Mouse (Mus musculus) midbrain, postnatal 0 days (tissue): ENCODE measurements around the gene Cd59b. TPM values are rescaled to one million over a fixed set of nuclear protein-coding genes. Genes with fewer than 3 reads are reported as not detected.
A peak's percentile ranks its signal among the peaks of the same experiment; 100 is the strongest.

ENCODE experiments used
- ATAC-seq: fragments of 200-750 bp; cut with Nextera tagmentation; 2 replicates; pipeline ENCODE4 v1.8.0; 2017; ENCODE audit warnings: moderate number of reproducible peaks, mild to moderate bottlenecking, moderate TSS enrichment, moderate library complexity; ENCODE audit not compliant: low FRiP score
- DNase-seq: peaks from one replicate; pipeline ENCODE4 v3.0.0-alpha.2; 2015; ENCODE audit warnings: low spot score
- H3K27ac ChIP-seq: fragments of 300-500 bp; sonication (generic); 2 replicates; pipeline ENCODE4 v1.5.1; 2014; ENCODE audit warnings: low read depth, mild to moderate bottlenecking, low read length, mixed read lengths
- H3K27me3 ChIP-seq: fragments of 300-500 bp; sonication (generic); 2 replicates; pipeline ENCODE4 v1.6.1; 2014; ENCODE audit warnings: low read length, control low read depth, mixed read lengths; ENCODE audit not compliant: insufficient read depth
- H3K36me3 ChIP-seq: fragments of 300-500 bp; sonication (generic); 2 replicates; pipeline ENCODE4 v1.6.1; 2014; ENCODE audit warnings: low read length, control low read depth, mixed read lengths; ENCODE audit not compliant: insufficient read depth
- H3K4me1 ChIP-seq: fragments of 300-500 bp; sonication (generic); 2 replicates; pipeline ENCODE4 v1.6.1; 2014; ENCODE audit warnings: mild to moderate bottlenecking, control low read depth, antibody characterized with exemption, low read length, mixed read lengths; ENCODE audit not compliant: insufficient read depth
- H3K4me2 ChIP-seq: fragments of 300-500 bp; sonication (generic); 2 replicates; pipeline ENCODE4 v1.6.1; 2014; ENCODE audit warnings: low read depth, mild to moderate bottlenecking, low read length, mixed read lengths; ENCODE audit not compliant: poor library complexity, severe bottlenecking
- H3K4me3 ChIP-seq: fragments of 300-500 bp; sonication (generic); 2 replicates; pipeline ENCODE4 v1.5.1; 2014; ENCODE audit warnings: low read depth, mild to moderate bottlenecking, low read length, moderate library complexity
- H3K9ac ChIP-seq: fragments of 300-500 bp; sonication (generic); replicated peaks from 2 replicates; pipeline ENCODE4 v1.6.1; 2014; ENCODE audit warnings: mild to moderate bottlenecking, low read length, moderate library complexity, mixed read lengths; ENCODE audit not compliant: poor library complexity, severe bottlenecking
- H3K9me3 ChIP-seq: fragments of 300-500 bp; sonication (generic); 2 replicates; pipeline ENCODE4 v1.6.1; 2016; ENCODE audit warnings: low read length, control low read depth
- CTCF ChIP-seq: IDR thresholded peaks from 2 replicates; pipeline ENCODE4 v1.5.1; 2016; ENCODE audit warnings: antibody characterized with exemption, mild to moderate bottlenecking
- WGBS: fragments of 180-500 bp; shearing (Covaris S2); extraction: QIAGEN DNeasy Blood & Tissue Kit; methylation state at CpG from one replicate; pipeline ENCODE4 v1.1.7; 2014; 5-methylcytosine and 5-hydroxymethylcytosine counted together
- polyA plus RNA-seq: library from polyadenylated mRNA; unstranded; fragments of >200 nt; fragmentation: Nextera tagmentation; extraction: Ambion mirVana; gene quantifications from 2 replicates; pipeline ENCODE4 v1.2.1, GENCODE M21; 2015
- total RNA-seq: library from RNA; depleted of rRNA; stranded (reverse); fragments of >200 nt; gene quantifications from 2 replicates; pipeline ENCODE4 v1.2.3, GENCODE M21; 2014

Gene Cd59b
- total and polyA plus RNA-seq, 2 experiments from 2014 or later, result 2.4 TPM; not detected in 1

DNA sequence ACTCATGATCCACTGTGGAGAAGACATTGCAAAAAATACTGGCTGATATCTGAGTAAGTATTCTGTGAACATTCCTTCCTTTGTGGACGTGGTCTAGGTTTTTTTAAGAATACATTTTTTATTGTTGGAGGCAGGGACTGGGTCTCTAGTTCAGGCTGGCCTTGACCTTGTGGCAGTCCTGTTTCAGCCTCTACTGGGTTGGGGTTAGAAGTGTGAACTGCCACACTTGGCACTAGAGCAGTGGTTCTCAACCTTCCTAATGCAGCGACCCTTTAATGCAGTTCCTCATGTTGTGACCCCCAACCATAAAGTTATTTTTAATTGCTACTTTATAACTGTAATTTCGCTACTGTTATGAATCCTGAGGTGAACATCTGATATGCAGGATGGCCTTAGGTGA, 39.3 kb upstream of the Cd59b start:
- no peak overlapping the region for H3K4me2 ChIP-seq
- H3K27me3 ChIP-seq, result no peaks in the 10 kb centered on the region
- DNase-seq, result no peak
- H3K4me1 ChIP-seq, result peaks cover 7% of the 10 kb centered on the region
- TF ChIP-seq CTCF, result no peak
- no peak for ATAC-seq
- no peak overlapping the region for H3K4me3 ChIP-seq
- H3K9me3 ChIP-seq, result no peaks in the 10 kb centered on the region
- WGBS, result 92% methylated on average over 3 of the region's 3 CpGs
- peaks cover 13% of the 10 kb centered on the region for H3K36me3 ChIP-seq
- H3K27ac ChIP-seq, result no peak overlapping the region
- no peak overlapping the region for H3K9ac ChIP-seq

DNA sequence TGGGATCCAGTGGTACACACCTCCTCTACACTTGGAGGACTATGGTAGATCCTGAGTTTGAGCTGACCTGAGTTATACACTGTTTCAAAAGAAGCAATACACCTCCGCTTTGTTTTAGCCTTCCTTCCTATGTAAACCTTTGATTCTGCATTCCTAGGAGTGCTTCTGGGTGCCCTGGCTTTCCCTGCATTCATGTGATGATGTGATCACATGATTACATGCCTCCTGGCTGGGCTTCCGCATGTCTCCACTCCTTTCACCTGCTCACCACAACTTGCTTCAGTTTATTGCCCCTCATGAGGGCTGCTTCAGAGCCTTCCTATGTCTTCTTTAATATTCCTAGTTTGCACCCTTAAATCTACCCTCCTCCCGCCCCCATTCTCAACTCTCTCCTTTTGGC, 37.6 kb upstream of the Cd59b start:
- H3K27me3 ChIP-seq, result no peaks in the 10 kb centered on the region
- WGBS, result 89% methylated on average over 3 of the region's 3 CpGs

DNA sequence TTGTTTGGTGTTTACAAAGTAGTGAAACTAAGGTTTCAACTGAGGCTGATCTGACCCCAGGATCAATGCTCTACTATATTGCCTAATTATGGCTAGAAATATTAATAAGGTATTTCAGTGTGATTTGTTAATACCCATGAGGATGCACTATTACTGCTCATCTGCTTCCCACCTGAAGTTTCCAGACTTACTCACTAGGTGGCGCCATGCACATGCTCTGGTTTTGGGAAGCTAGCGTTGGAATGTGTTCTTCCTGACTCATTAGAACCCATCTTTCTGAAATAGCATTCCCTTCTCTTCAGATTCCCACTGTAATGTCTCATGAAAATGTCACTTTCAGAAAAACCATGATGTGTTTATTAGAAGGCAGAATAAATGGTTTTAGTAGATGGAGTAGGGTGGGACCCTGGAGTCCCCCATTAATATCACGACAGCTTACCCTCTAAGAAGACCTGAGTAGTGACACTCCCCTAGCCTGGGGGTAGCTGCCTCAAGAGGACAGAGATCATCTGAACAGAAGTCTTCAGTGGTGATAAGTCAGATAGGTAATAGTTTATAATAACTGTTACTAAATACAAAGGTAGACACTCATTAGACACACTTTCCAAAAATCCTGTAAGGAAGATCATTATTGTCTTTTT, 34.7 kb upstream of the Cd59b start:
- TF ChIP-seq CTCF, result peak; percentile 93
- Histone ChIP-seq H3K36me3 (peaks cover 27% of the 10 kb centered on the region), H3K4me1 (no peaks in the 10 kb centered on the region), H3K27ac (no peak overlapping the region), H3K9me3 (no peaks in the 10 kb centered on the region), H3K4me3 (no peak overlapping the region), H3K27me3 (no peaks in the 10 kb centered on the region), H3K4me2 (no peak overlapping the region), H3K9ac (no peak overlapping the region)
- 33% methylated on average over 3 of the region's 3 CpGs for WGBS
- no peak for ATAC-seq
- DNase-seq, result peak; percentile 76

More for the DNA sequence above, 37.6 kb upstream of the Cd59b start:
- H3K4me3 ChIP-seq, result no peak overlapping the region
- peaks cover 21% of the 10 kb centered on the region for H3K36me3 ChIP-seq
- H3K9ac ChIP-seq, result no peak overlapping the region
- H3K9me3 ChIP-seq, result no peaks in the 10 kb centered on the region
- ATAC-seq (no peak), DNase-seq (no peak)
- H3K27ac ChIP-seq, result no peak overlapping the region
- no peak overlapping the region for H3K4me2 ChIP-seq
- H3K4me1 ChIP-seq, result peaks cover 7% of the 10 kb centered on the region
- no peak for TF ChIP-seq CTCF

DNA sequence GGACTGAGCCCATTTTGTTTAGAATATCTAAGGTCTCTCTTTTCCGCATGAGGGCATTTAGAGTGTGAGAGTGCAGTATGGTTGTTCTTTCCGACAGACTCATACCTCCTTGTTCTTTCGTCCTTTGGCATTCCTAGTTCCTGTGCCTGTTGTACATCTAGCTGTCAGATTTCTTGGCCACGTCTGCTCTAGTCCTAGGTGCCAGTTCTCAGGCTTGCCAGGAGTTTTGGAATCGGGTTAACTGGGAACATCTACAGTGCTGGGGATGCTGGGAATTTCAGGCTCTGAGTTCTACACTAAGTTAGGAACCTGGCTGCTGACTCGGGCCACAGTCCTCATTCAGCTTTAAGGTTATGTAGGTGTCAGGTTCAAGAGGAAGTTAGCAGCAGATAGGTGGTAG, 34.1 kb upstream of the Cd59b start:
- Histone ChIP-seq H3K4me3 (no peak overlapping the region), H3K27me3 (no peaks in the 10 kb centered on the region), H3K9ac (no peak overlapping the region), H3K36me3 (peaks cover 31% of the 10 kb centered on the region), H3K4me1 (no peaks in the 10 kb centered on the region), H3K9me3 (no peaks in the 10 kb centered on the region), H3K4me2 (no peak overlapping the region), H3K27ac (no peak overlapping the region)
- DNase-seq (no peak), ATAC-seq (no peak)
- WGBS, result 86% methylated on average over 6 of the region's 6 CpGs
- TF ChIP-seq CTCF, result no peak

DNA sequence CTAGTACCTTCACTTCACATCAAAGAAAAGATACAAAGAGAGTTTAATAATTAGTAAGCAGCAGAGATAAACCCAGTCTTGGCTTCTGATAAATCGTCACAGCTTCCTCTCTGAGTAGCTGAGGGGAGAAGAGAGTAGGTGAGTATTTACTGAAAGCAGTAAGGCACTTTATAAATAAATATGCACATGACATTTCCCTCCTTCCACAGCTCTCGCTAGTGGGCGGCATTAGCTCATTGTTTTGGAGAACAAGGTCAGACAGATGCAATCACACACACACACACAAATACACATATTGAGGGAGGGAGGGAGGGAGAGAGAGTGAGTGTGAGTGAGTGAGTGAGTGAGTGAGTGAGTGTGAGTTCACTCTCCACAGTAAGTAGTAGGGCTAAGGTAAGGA, 33.3 kb upstream of the Cd59b start:
- no peak overlapping the region for H3K27ac ChIP-seq
- DNase-seq, result no peak
- no peak for ATAC-seq
- H3K4me1 ChIP-seq, result no peaks in the 10 kb centered on the region
- no peaks in the 10 kb centered on the region for H3K9me3 ChIP-seq
- H3K27me3 ChIP-seq, result no peaks in the 10 kb centered on the region
- WGBS, result 77% methylated on average over 3 of the region's 3 CpGs
- peaks cover 34% of the 10 kb centered on the region for H3K36me3 ChIP-seq
- no peak overlapping the region for H3K9ac ChIP-seq
- no peak overlapping the region for H3K4me3 ChIP-seq
- no peak for TF ChIP-seq CTCF
- no peak overlapping the region for H3K4me2 ChIP-seq

DNA sequence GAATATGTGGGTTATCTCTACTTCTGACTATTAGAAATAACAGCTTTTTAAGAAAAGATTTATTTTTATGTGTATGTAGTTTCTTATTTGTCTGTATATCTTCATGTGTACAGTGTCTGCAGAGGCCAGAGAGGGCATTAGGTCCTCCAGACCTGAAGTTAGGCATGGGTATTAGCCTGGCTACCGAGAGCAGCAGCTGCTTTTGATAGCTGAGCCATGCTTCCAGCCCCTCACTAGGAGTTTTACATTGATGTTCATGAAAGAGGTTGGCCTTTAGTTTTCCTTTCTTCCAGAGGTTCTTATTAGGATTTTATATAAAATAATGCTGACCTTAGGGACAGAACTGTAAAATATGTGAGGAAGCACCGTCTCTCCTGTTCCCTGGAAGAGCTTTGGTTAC, 31.4 kb upstream of the Cd59b start:
- 44% methylated on average over 2 of the region's 2 CpGs for WGBS

More for the DNA sequence above, 31.4 kb upstream of the Cd59b start:
- Histone ChIP-seq H3K9ac (no peak overlapping the region), H3K4me2 (no peak overlapping the region), H3K36me3 (peaks cover 32% of the 10 kb centered on the region), H3K4me1 (no peaks in the 10 kb centered on the region), H3K4me3 (no peak overlapping the region), H3K27ac (no peak overlapping the region), H3K9me3 (no peaks in the 10 kb centered on the region), H3K27me3 (no peaks in the 10 kb centered on the region)
- DNase-seq (no peak), ATAC-seq (no peak)
- TF ChIP-seq CTCF, result no peak
